Mouse (Mus musculus): Measurements from ENCODE around the gene Pecam1. TPM values are rescaled to one million over a fixed set of nuclear protein-coding genes. Genes with fewer than 3 reads are reported as not detected.
"Not testable (repeated sequence)": the region's sequence is repeated elsewhere in the genome, so short reads cannot be mapped to it uniquely, and the experiment has no call there.

Gene Pecam1
- polyA plus RNA-seq, 1 experiment from 2014 or later = 14.8 TPM

- Histone ChIP-seq H3K27me3 (0 out of 2 replicates have a peak, but pooled peaks cover 4% of the 10 kb centered on the region), H3K9me3 (no peaks in the 10 kb centered on the region), H3K9ac (no peak overlapping the region), H3K36me3 (replicated peaks) (no peaks in the 10 kb centered on the region), H3K27ac (no peak overlapping the region), H3K4me3 (replicated peaks) (no peak overlapping the region), H3K4me1 (no peaks in the 10 kb centered on the region), H3K4me2 (no peak overlapping the region)
- no peak for ATAC-seq (ENCODE audit: low FRiP score)
- WGBS = 27% methylated on average over 13 of the region's 13 CpGs
These were observed 102.1 kb downstream of the Pecam1 start for GRCm38 (mm10) chr11:106648347-106648746.

- H3K9me3 ChIP-seq = no peaks in the 10 kb centered on the region
- H3K4me2 ChIP-seq = no peak overlapping the region
- H3K4me1 ChIP-seq = peaks cover 21% of the 10 kb centered on the region
- H3K27me3 ChIP-seq = 0 out of 2 replicates have a peak, but pooled peaks cover under 1% of the 10 kb centered on the region
- no peak overlapping the region for H3K27ac ChIP-seq
- H3K9ac ChIP-seq = no peak overlapping the region
- H3K36me3 ChIP-seq (replicated peaks) = no peaks in the 10 kb centered on the region
- 80% methylated on average over 8 of the region's 8 CpGs for WGBS
- no peak for ATAC-seq (ENCODE audit: low FRiP score)
- H3K4me3 ChIP-seq (replicated peaks) = no peak overlapping the region
These were observed 107.3 kb downstream of the Pecam1 start for GRCm38 (mm10) chr11:106642966-106643637.

- Histone ChIP-seq H3K36me3 (replicated peaks) (no peaks in the 10 kb centered on the region), H3K4me1 (peaks cover 28% of the 10 kb centered on the region), H3K27me3 (0 out of 2 replicates have a peak, but pooled peaks cover 5% of the 10 kb centered on the region), H3K4me3 (replicated peaks) (no peak overlapping the region), H3K4me2 (no peak overlapping the region), H3K27ac (no peak overlapping the region), H3K9ac (no peak overlapping the region), H3K9me3 (no peaks in the 10 kb centered on the region)
- no peak for ATAC-seq (ENCODE audit: low FRiP score)
- 78% methylated on average over 1 of the region's 1 CpGs for WGBS
These were observed 108.8 kb downstream of the Pecam1 start for GRCm38 (mm10) chr11:106641580-106641979.

- no peaks in the 10 kb centered on the region for H3K36me3 ChIP-seq (replicated peaks)
- no peak overlapping the region for H3K4me3 ChIP-seq (replicated peaks)
- H3K4me2 ChIP-seq = no peak overlapping the region; the same call in 1 of the 2 replicates
- no peak overlapping the region for H3K9ac ChIP-seq
- 0 out of 2 replicates have a peak overlapping the region, but pooled peaks have one; percentile 21 for H3K27ac ChIP-seq
- H3K9me3 ChIP-seq = no peaks in the 10 kb centered on the region
- ATAC-seq (ENCODE audit: low FRiP score) = no peak
- 0 out of 2 replicates have a peak, but pooled peaks cover 5% of the 10 kb centered on the region for H3K27me3 ChIP-seq
- peaks cover 28% of the 10 kb centered on the region for H3K4me1 ChIP-seq
- 27% methylated on average over 9 of the region's 9 CpGs for WGBS
These were observed 110.4 kb downstream of the Pecam1 start for GRCm38 (mm10) chr11:106640059-106640458.

- WGBS = 5% methylated on average over 5 of the region's 5 CpGs
- peak; percentile 60; the same call in 1 of the 2 replicates for ATAC-seq (ENCODE audit: low FRiP score)
- Histone ChIP-seq H3K4me2 (0 out of 2 replicates have a peak overlapping the region, but pooled peaks have one; percentile 6), H3K4me1 (peaks cover 28% of the 10 kb centered on the region), H3K4me3 (replicated peaks) (no peak overlapping the region), H3K9me3 (no peaks in the 10 kb centered on the region), H3K27ac (peak overlapping the region; percentile 21; the same call in 1 of the 2 replicates), H3K9ac (no peak overlapping the region), H3K36me3 (replicated peaks) (no peaks in the 10 kb centered on the region), H3K27me3 (0 out of 2 replicates have a peak, but pooled peaks cover 5% of the 10 kb centered on the region)
These were observed 111.1 kb downstream of the Pecam1 start for GRCm38 (mm10) chr11:106639356-106639692.

GRCm38 (mm10) chr11:106638551-106639355 lies 111.7 kb downstream of the Pecam1 start:
- Histone ChIP-seq H3K9ac (no peak overlapping the region), H3K9me3 (no peaks in the 10 kb centered on the region), H3K27ac (0 out of 2 replicates have a peak overlapping the region, but pooled peaks have one; percentile 15), H3K4me2 (0 out of 2 replicates have a peak overlapping the region, but pooled peaks have one; percentile 6), H3K27me3 (0 out of 2 replicates have a peak, but pooled peaks cover 5% of the 10 kb centered on the region), H3K4me1 (peaks cover 28% of the 10 kb centered on the region), H3K4me3 (replicated peaks) (no peak overlapping the region), H3K36me3 (replicated peaks) (no peaks in the 10 kb centered on the region)
- WGBS = 18% methylated on average over 9 of the region's 9 CpGs
- ATAC-seq (ENCODE audit: low FRiP score) = peak; percentile 36; the same call in 1 of the 2 replicates

- 11% methylated on average over 7 of the region's 7 CpGs for WGBS
- Histone ChIP-seq H3K9me3 (peaks cover 5% of the 10 kb centered on the region; the same call in 1 of the 2 replicates), H3K4me1 (peaks cover 28% of the 10 kb centered on the region), H3K9ac (no peak overlapping the region), H3K36me3 (replicated peaks) (no peaks in the 10 kb centered on the region), H3K4me2 (no peak overlapping the region), H3K27me3 (0 out of 2 replicates have a peak, but pooled peaks cover 5% of the 10 kb centered on the region), H3K27ac (no peak overlapping the region), H3K4me3 (replicated peaks) (no peak overlapping the region)
- ATAC-seq (ENCODE audit: low FRiP score) = no peak
These were observed 112.7 kb downstream of the Pecam1 start for GRCm38 (mm10) chr11:106637754-106638153.

- 53% methylated on average over 2 of the region's 2 CpGs for WGBS
- H3K4me3 ChIP-seq (replicated peaks) = no peak overlapping the region
- H3K4me2 ChIP-seq = no peak overlapping the region
These were observed 114.5 kb downstream of the Pecam1 start for GRCm38 (mm10) chr11:106635946-106636345.

GRCm38 (mm10) chr11:106634175-106634574 lies 116.3 kb downstream of the Pecam1 start:
- H3K9me3 ChIP-seq = peaks cover 12% of the 10 kb centered on the region
- not testable (repeated sequence) for H3K4me3 ChIP-seq (replicated peaks); H3K9ac ChIP-seq; H3K4me2 ChIP-seq; H3K27ac ChIP-seq; H3K27me3 ChIP-seq; H3K36me3 ChIP-seq (replicated peaks); ATAC-seq (ENCODE audit: low FRiP score)
- peaks cover 17% of the 10 kb centered on the region for H3K4me1 ChIP-seq
- WGBS = 93% methylated on average over 3 of the region's 3 CpGs

More at GRCm38 (mm10) chr11:106635946-106636345, 114.5 kb downstream of the Pecam1 start:
- peaks cover 12% of the 10 kb centered on the region for H3K9me3 ChIP-seq
- no peak for ATAC-seq (ENCODE audit: low FRiP score)
- no peak overlapping the region for H3K9ac ChIP-seq
- H3K27ac ChIP-seq = no peak overlapping the region
- H3K36me3 ChIP-seq (replicated peaks) = no peaks in the 10 kb centered on the region
- peaks cover 28% of the 10 kb centered on the region for H3K4me1 ChIP-seq
- H3K27me3 ChIP-seq = 0 out of 2 replicates have a peak, but pooled peaks cover 5% of the 10 kb centered on the region

GRCm38 (mm10) chr11:106633456-106633855 lies 117.0 kb downstream of the Pecam1 start:
- no peaks in the 10 kb centered on the region for H3K36me3 ChIP-seq (replicated peaks)
- no peak overlapping the region for H3K27ac ChIP-seq
- no peak for ATAC-seq (ENCODE audit: low FRiP score)
- no peak overlapping the region for H3K4me2 ChIP-seq
- no peak overlapping the region for H3K9ac ChIP-seq
- 95% methylated on average over 2 of the region's 2 CpGs for WGBS
- peaks cover 12% of the 10 kb centered on the region for H3K9me3 ChIP-seq
- H3K27me3 ChIP-seq = 0 out of 2 replicates have a peak, but pooled peaks cover 5% of the 10 kb centered on the region
- peaks cover 9% of the 10 kb centered on the region for H3K4me1 ChIP-seq
- no peak overlapping the region for H3K4me3 ChIP-seq (replicated peaks)

GRCm38 (mm10) chr11:106627692-106628091 lies 122.7 kb downstream of the Pecam1 start:
- no peak overlapping the region for H3K4me2 ChIP-seq
- 26% methylated on average over 6 of the region's 6 CpGs for WGBS
- H3K27ac ChIP-seq = no peak overlapping the region
- no peak overlapping the region for H3K9ac ChIP-seq
- no peaks in the 10 kb centered on the region for H3K27me3 ChIP-seq
- H3K4me1 ChIP-seq = no peaks in the 10 kb centered on the region
- no peak overlapping the region for H3K4me3 ChIP-seq (replicated peaks)
- no peak for ATAC-seq (ENCODE audit: low FRiP score)
- peaks cover 6% of the 10 kb centered on the region for H3K9me3 ChIP-seq
- no peaks in the 10 kb centered on the region for H3K36me3 ChIP-seq (replicated peaks)

GRCm38 (mm10) chr11:106625577-106625976 lies 124.9 kb downstream of the Pecam1 start:
- Histone ChIP-seq H3K27ac (no peak overlapping the region), H3K36me3 (replicated peaks) (no peaks in the 10 kb centered on the region), H3K9ac (no peak overlapping the region), H3K4me1 (0 out of 2 replicates have a peak, but pooled peaks cover 3% of the 10 kb centered on the region), H3K27me3 (no peaks in the 10 kb centered on the region), H3K4me3 (replicated peaks) (no peak overlapping the region), H3K4me2 (no peak overlapping the region), H3K9me3 (no peaks in the 10 kb centered on the region)
- 57% methylated on average over 3 of the region's 3 CpGs for WGBS
- ATAC-seq (ENCODE audit: low FRiP score) = no peak
